Mouse (Mus musculus) forebrain, postnatal 0 days (tissue): ENCODE data around the gene Clasp2. TPM values are rescaled to one million over a fixed set of nuclear protein-coding genes. Genes with fewer than 3 reads are reported as not detected.

ENCODE experiments used
- ATAC-seq: fragments of 200-750 bp; cut with Nextera tagmentation; 2 replicates; pipeline ENCODE4 v1.8.0; 2017; ENCODE audit warnings: mild to moderate bottlenecking, moderate library complexity
- DNase-seq: peaks from one replicate; pipeline ENCODE4 v3.0.0-alpha.2; 2015
- H3K27ac ChIP-seq: fragments of 300-500 bp; sonication (generic); 2 replicates; pipeline ENCODE4 v1.5.1; 2014; ENCODE audit warnings: low read depth, mild to moderate bottlenecking, antibody characterized with exemption, low read length, moderate library complexity, mixed read lengths
- H3K27me3 ChIP-seq: fragments of 300-500 bp; sonication (generic); 2 replicates; pipeline ENCODE4 v1.6.1; 2014; ENCODE audit warnings: mild to moderate bottlenecking, low read length, mixed read lengths; ENCODE audit not compliant: insufficient read depth
- H3K36me3 ChIP-seq: fragments of 300-500 bp; sonication (generic); 2 replicates; pipeline ENCODE4 v1.6.1; 2014; ENCODE audit warnings: mild to moderate bottlenecking, moderate library complexity; ENCODE audit not compliant: insufficient read depth
- H3K4me1 ChIP-seq: fragments of 300-500 bp; sonication (generic); 2 replicates; pipeline ENCODE4 v1.6.1; 2014; ENCODE audit warnings: antibody characterized with exemption; ENCODE audit not compliant: insufficient read depth
- H3K4me2 ChIP-seq: fragments of 300-500 bp; sonication (generic); 2 replicates; pipeline ENCODE4 v1.6.1; 2014; ENCODE audit warnings: low read depth, mild to moderate bottlenecking, moderate library complexity
- H3K4me3 ChIP-seq: fragments of 300-500 bp; sonication (generic); 2 replicates; pipeline ENCODE4 v1.5.1; 2014; ENCODE audit warnings: low read depth, low read length, mixed read lengths
- H3K9ac ChIP-seq: fragments of 300-500 bp; sonication (generic); 2 replicates; pipeline ENCODE4 v1.6.1; 2014; ENCODE audit warnings: mild to moderate bottlenecking
- H3K9me3 ChIP-seq: fragments of 300-500 bp; sonication (generic); 2 replicates; pipeline ENCODE4 v1.6.1; 2016; ENCODE audit warnings: low read length
- CTCF ChIP-seq: sonication (generic); IDR thresholded peaks from 2 replicates; pipeline ENCODE4 v1.5.1; 2016; ENCODE audit warnings: antibody characterized with exemption, control low read depth, low read depth
- WGBS: fragments of 180-500 bp; shearing (Covaris S2); extraction: QIAGEN DNeasy Blood & Tissue Kit; methylation state at CpG from one replicate; pipeline ENCODE4 v1.1.7; 2014; 5-methylcytosine and 5-hydroxymethylcytosine counted together
- polyA plus RNA-seq: library from polyadenylated mRNA; unstranded; fragments of >200 nt; fragmentation: Nextera tagmentation; extraction: Ambion mirVana; gene quantifications from 2 replicates; pipeline ENCODE4 v1.2.1, GENCODE M21; 2015
- total RNA-seq: library from RNA; depleted of rRNA; stranded (reverse); fragments of >200 nt; gene quantifications from 2 replicates; pipeline ENCODE4 v1.2.3, GENCODE M21; 2014

Gene Clasp2
- total and polyA plus RNA-seq, 2 experiments from 2014 or later, result 95.6 to 278 TPM

DNA sequence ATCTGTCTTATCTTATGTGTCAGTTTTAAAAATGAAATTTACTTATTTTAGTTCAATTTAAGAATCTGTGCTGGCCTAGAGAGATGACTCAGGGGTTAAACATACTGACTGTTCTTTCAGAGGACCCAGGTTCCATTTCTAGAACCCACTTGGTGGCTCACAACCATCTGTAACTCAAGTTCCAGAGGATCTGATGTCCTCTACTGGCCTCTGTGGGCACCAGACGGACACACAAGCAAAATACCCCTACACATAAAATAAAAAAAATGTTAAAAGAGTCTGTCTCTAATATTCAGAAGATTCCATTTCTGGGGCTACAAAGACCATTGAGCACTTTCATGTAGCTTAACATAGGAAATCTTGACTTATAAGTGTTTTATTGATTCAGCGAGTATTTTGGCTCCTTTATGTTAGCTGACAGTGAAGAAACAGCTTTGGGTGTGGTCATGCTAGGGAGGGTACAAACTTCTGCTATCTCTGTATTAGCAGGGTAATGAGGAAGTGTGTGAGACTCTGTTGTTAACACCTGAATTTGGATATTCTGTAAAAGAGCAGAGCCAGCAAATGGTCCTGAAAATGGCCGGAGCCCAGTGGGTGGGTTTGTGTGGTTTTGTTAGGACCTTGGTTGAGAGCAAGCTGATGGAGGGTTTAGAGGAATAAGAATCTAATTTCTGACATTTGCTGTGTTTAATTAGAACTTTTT, 200.0 kb downstream of the Clasp2 start:
- TF ChIP-seq CTCF, result no peak
- H3K9ac ChIP-seq, result no peak overlapping the region
- ATAC-seq (no peak), DNase-seq (no peak)
- no peak overlapping the region for H3K27ac ChIP-seq
- no peak overlapping the region for H3K4me3 ChIP-seq
- H3K27me3 ChIP-seq, result no peaks in the 10 kb centered on the region
- H3K4me2 ChIP-seq, result no peak overlapping the region
- H3K4me1 ChIP-seq, result 0 out of 2 replicates have a peak, but pooled peaks cover 3% of the 10 kb centered on the region
- H3K36me3 ChIP-seq, result peaks cover 5% of the 10 kb centered on the region
- H3K9me3 ChIP-seq, result no peaks in the 10 kb centered on the region
- WGBS, result 93% methylated on average over 3 of the region's 3 CpGs

DNA sequence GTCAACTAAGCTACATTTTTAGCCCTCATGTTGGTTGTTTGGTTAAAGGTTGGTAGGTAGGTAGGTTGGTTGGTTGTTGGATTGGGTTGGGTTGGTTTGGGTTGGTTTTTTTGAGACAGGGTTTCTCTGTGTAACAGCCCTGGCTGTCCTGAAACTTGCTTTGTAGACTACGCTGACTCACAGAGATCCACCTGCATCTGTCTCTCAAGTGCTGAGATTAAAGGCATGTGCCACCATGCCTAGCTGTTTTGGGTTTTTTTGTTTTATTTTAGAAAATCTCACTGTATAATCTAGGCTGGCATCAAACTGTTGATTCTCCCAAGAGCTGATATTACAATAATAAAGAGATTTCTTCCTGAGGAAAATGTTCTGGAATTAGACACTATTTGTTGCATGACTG, 202.1 kb downstream of the Clasp2 start:
- H3K9ac ChIP-seq, result no peak overlapping the region
- ATAC-seq (no peak), DNase-seq (no peak)
- no peak overlapping the region for H3K4me3 ChIP-seq
- WGBS, result 94% methylated on average over 1 of the region's 1 CpGs
- no peak overlapping the region for H3K4me2 ChIP-seq
- TF ChIP-seq CTCF, result no peak
- H3K27ac ChIP-seq, result no peak overlapping the region
- peaks cover 18% of the 10 kb centered on the region for H3K36me3 ChIP-seq
- H3K9me3 ChIP-seq, result no peaks in the 10 kb centered on the region
- H3K4me1 ChIP-seq, result 0 out of 2 replicates have a peak, but pooled peaks cover 3% of the 10 kb centered on the region
- H3K27me3 ChIP-seq, result no peaks in the 10 kb centered on the region

DNA sequence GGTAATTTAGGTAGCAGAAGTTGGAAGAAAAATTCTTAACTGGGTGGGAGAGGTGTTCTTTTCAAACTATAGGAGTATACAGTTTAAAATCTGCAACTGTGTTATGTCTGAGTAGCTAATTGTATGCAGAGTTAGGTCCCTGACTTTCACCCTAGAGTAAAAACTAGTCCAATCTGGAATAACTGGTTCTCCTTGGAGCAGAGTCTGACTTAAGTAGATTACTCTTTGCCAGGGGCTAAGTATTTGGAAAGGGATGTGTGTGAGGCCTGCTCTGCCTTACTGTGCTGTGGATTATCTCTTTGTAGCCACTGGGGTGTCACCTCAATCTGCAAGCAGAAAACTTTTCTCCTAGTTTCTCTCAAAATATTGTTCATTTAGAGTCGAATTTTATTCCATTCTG, 205.9 kb downstream of the Clasp2 start:
- H3K4me1 ChIP-seq, result no peaks in the 10 kb centered on the region
- H3K9me3 ChIP-seq, result no peaks in the 10 kb centered on the region
- H3K36me3 ChIP-seq, result peaks cover 20% of the 10 kb centered on the region
- no peak for TF ChIP-seq CTCF
- no peaks in the 10 kb centered on the region for H3K27me3 ChIP-seq
- no peak overlapping the region for H3K4me3 ChIP-seq
- no peak overlapping the region for H3K9ac ChIP-seq
- WGBS, result 91% methylated on average over 1 of the region's 1 CpGs
- DNase-seq, result no peak
- no peak overlapping the region for H3K4me2 ChIP-seq
- ATAC-seq, result no peak
- H3K27ac ChIP-seq, result no peak overlapping the region

GRCm38 (mm10) chr9:113957777-113958176, 216.5 kb downstream of the Clasp2 start:
- Histone ChIP-seq H3K27me3 (no peaks in the 10 kb centered on the region), H3K36me3 (peaks cover 26% of the 10 kb centered on the region), H3K9me3 (no peaks in the 10 kb centered on the region), H3K27ac (no peak overlapping the region), H3K4me2 (no peak overlapping the region), H3K9ac (no peak overlapping the region), H3K4me3 (no peak overlapping the region), H3K4me1 (no peaks in the 10 kb centered on the region)
- TF ChIP-seq CTCF, result no peak
- DNase-seq, result no peak
- ATAC-seq, result no peak
- WGBS, result 97% methylated on average over 4 of the region's 4 CpGs

- H3K27ac ChIP-seq, result no peak overlapping the region
Observed at GRCm38 (mm10) chr9:113963718-113964117, 222.4 kb downstream of the Clasp2 start.

DNA sequence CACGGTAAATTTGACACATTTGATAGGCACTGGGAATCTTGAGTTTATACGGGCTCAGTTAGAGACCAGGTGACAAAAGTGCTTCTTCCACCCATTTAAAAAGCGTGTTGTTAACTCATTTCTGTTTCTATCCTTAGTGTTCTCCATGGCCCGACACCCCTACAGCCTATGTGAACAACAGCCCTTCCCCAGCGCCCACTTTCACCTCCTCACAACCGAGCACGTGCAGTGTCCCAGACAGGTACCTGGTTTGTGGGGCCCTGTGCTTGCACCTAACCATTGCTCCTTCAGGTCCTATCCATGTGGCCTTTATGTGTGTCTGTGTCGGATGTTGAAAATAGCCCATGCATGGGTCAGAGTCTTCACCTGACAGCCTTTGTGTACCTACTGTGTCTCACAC, 223.1 kb downstream of the Clasp2 start:
- WGBS, result 90% methylated on average over 8 of the region's 8 CpGs
- Histone ChIP-seq H3K9ac (no peak overlapping the region), H3K27ac (no peak overlapping the region), H3K9me3 (no peaks in the 10 kb centered on the region), H3K4me1 (no peaks in the 10 kb centered on the region), H3K36me3 (peaks cover 62% of the 10 kb centered on the region), H3K4me3 (no peak overlapping the region), H3K4me2 (no peak overlapping the region), H3K27me3 (no peaks in the 10 kb centered on the region)
- no peak for DNase-seq
- TF ChIP-seq CTCF, result no peak
- ATAC-seq, result no peak

More at GRCm38 (mm10) chr9:113963718-113964117, 222.4 kb downstream of the Clasp2 start:
- no peak overlapping the region for H3K4me2 ChIP-seq
- H3K9me3 ChIP-seq, result no peaks in the 10 kb centered on the region
- DNase-seq, result no peak
- no peak overlapping the region for H3K9ac ChIP-seq
- no peaks in the 10 kb centered on the region for H3K27me3 ChIP-seq
- no peak overlapping the region for H3K4me3 ChIP-seq
- H3K4me1 ChIP-seq, result no peaks in the 10 kb centered on the region
- no peak for ATAC-seq
- peaks cover 62% of the 10 kb centered on the region for H3K36me3 ChIP-seq
- TF ChIP-seq CTCF, result no peak

DNA sequence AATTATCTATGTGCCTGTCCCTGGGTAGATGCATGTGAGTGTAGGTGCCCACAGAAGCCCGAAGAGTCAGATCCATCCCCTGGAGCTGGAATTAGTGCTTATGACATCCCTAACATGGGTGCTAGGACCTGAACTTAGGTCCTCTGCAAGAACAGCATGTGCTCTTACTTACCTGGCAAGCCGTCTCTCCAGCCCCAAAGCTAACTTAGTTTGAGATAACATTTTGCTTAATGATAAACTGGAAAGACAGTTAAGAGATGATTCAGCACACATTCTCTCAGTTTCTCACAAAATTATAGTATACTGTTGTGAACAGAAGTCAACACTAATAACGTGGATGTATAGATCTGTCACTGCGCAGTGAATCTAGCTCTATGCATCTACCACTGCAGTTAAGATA, 225.6 kb downstream of the Clasp2 start:
- Histone ChIP-seq H3K27me3 (no peaks in the 10 kb centered on the region), H3K4me1 (no peaks in the 10 kb centered on the region), H3K4me2 (no peak overlapping the region), H3K36me3 (peaks cover 82% of the 10 kb centered on the region), H3K27ac (no peak overlapping the region), H3K9me3 (no peaks in the 10 kb centered on the region), H3K9ac (no peak overlapping the region), H3K4me3 (no peak overlapping the region)
- TF ChIP-seq CTCF, result no peak
- ATAC-seq (no peak), DNase-seq (no peak)
- WGBS, result 94% methylated on average over 4 of the region's 4 CpGs
